Mouse (Mus musculus) intestine, embryonic 14.5 days (tissue): Measurements from ENCODE around the gene Dkk1. TPM values are rescaled to one million over a fixed set of nuclear protein-coding genes. Genes with fewer than 3 reads are reported as not detected.
A peak's percentile ranks its signal among the peaks of the same experiment; 100 is the strongest.

Experiments used
- ATAC-seq: fragments of 200-750 bp; cut with Nextera tagmentation; replicated peaks from 2 replicates; pipeline ENCODE4 v1.8.0; 2017; ENCODE audit warnings: low read depth, moderate number of reproducible peaks, moderate TSS enrichment, moderate library complexity; ENCODE audit not compliant: low FRiP score, low TSS enrichment
- DNase-seq: peaks from one replicate; pipeline ENCODE4 v3.0.0-alpha.2; 2018; ENCODE audit warnings: low spot score
- H3K27ac ChIP-seq: fragments of 300-500 bp; sonication (generic); 2 replicates; pipeline ENCODE4 v1.5.1; 2014; ENCODE audit warnings: low read depth, mild to moderate bottlenecking, control low read depth
- H3K27me3 ChIP-seq: fragments of 300-500 bp; sonication (generic); replicated peaks from 2 replicates; pipeline ENCODE4 v1.6.1; 2014; ENCODE audit warnings: low read length, control low read depth; ENCODE audit not compliant: control insufficient read depth, insufficient read depth
- H3K36me3 ChIP-seq: fragments of 300-500 bp; sonication (generic); 2 replicates; pipeline ENCODE4 v1.6.1; 2014; ENCODE audit warnings: low read length, control low read depth; ENCODE audit not compliant: control insufficient read depth, insufficient read depth
- H3K4me1 ChIP-seq: fragments of 300-500 bp; sonication (generic); replicated peaks from 2 replicates; pipeline ENCODE4 v1.6.1; 2014; ENCODE audit warnings: low read length, control low read depth, mixed read lengths; ENCODE audit not compliant: control insufficient read depth, insufficient read depth
- H3K4me2 ChIP-seq: fragments of 300-500 bp; sonication (generic); 2 replicates; pipeline ENCODE4 v1.6.1; 2014; ENCODE audit warnings: low read length
- H3K4me3 ChIP-seq: fragments of 300-500 bp; sonication (generic); 2 replicates; pipeline ENCODE4 v1.5.1; 2014; ENCODE audit warnings: low read depth, low read length, control low read depth, mixed read lengths
- H3K9ac ChIP-seq: fragments of 300-500 bp; sonication (generic); 2 replicates; pipeline ENCODE4 v1.6.1; 2014; ENCODE audit warnings: mild to moderate bottlenecking, low read length
- H3K9me3 ChIP-seq: fragments of 300-500 bp; sonication (generic); 2 replicates; pipeline ENCODE4 v1.6.1; 2016; ENCODE audit warnings: low read length, control low read depth; ENCODE audit not compliant: control insufficient read depth
- WGBS: fragments of 180-500 bp; shearing (Covaris S2); extraction: QIAGEN DNeasy Blood & Tissue Kit; methylation state at CpG from one replicate; pipeline ENCODE4 v1.1.7; 2014; 5-methylcytosine and 5-hydroxymethylcytosine counted together
- polyA plus RNA-seq: library from polyadenylated mRNA; unstranded; fragments of >200 nt; fragmentation: Nextera tagmentation; extraction: Ambion mirVana; gene quantifications from 2 replicates; pipeline ENCODE4 v1.2.1, GENCODE M21; 2014

The Dkk1 gene
- polyA plus RNA-seq = 0.42 and 0.61 TPM in 2 replicates

DNA sequence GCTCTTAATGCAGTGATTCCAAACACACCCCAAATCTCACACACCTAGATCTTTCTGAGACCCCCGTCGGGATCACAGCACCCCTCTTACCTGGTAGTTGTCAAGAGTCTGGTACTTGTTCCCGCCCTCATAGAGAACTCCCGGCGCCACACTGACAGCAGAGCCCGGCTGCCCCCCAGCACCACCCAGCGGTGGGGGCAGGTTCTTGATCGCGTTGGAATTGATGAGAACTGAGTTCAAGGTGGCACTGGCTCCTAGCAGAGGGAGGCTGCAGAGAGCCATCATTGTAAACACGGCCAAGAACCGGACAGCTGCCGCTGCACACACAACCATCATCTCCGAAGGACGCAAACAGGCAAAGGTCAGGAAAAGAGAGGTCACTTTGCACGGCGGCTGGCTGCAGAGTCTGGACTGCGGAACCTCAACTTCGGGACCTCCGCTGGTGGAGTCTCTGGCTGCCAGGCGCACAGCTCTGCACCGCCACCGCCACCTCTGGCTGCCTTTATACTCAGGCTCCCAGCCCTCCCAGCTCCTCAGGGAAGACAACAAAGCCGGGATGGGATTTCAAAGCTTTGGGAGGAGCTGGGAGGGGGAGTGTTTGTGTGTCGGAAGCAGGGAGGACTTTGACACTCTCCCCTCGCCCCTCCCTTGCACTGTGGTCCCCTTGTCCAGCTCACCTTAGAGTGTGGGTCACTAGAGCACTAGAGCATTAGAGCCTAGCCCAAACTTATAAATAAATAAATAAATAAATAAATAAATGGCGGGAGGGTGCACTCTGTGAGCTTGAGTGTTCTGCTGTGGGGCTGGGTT lies at the start of gene Dkk1:
Dkk1 (minus strand) TSS at position 622 of the 810 bp plus-strand sequence.
- DNase-seq (peak; percentile 77), ATAC-seq (peak; percentile 69; the same call in 1 of the 2 replicates)
- H3K27me3 ChIP-seq = peaks cover 71% of the 10 kb centered on the region
- no peaks in the 10 kb centered on the region for H3K9me3 ChIP-seq
- H3K4me3 ChIP-seq = peak within 1 kb of the TSS; percentile 37
- H3K4me1 ChIP-seq = peaks cover 15% of the 10 kb centered on the region
- H3K9ac ChIP-seq = no peak within 1 kb of the TSS
- peak within 1 kb of the TSS; percentile 56 for H3K4me2 ChIP-seq
- no peaks in the 10 kb centered on the region for H3K36me3 ChIP-seq
- under 1% methylated on average over 26 of the region's 26 CpGs for WGBS
- no peak within 1 kb of the TSS for H3K27ac ChIP-seq

DNA sequence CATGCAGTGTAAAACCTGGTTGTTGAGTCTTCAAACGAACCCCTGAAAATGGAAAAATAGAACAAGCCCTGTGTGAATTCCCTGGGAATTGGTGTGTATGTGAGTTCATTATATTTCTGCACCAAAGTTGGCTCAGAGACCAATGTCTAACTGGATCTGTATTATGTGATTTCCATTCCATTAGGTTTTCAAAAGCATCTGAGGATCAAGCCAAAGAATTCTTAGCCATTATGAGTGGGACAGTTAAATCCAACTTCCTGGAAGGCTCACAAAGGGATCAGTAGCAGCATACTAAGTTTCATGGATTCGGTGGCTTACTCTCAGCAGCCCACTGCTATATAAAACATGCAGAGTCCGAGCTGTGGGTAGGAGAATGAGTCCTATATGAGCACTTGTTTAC lies 36.9 kb upstream of the Dkk1 start:
- no peak for DNase-seq
- H3K36me3 ChIP-seq = no peaks in the 10 kb centered on the region
- H3K9me3 ChIP-seq = no peaks in the 10 kb centered on the region
- 79% methylated on average over 3 of the region's 3 CpGs for WGBS
- no peaks in the 10 kb centered on the region for H3K27me3 ChIP-seq
- H3K4me2 ChIP-seq = no peak overlapping the region
- no peak overlapping the region for H3K4me3 ChIP-seq
- H3K4me1 ChIP-seq = no peaks in the 10 kb centered on the region
- no peak overlapping the region for H3K27ac ChIP-seq
- H3K9ac ChIP-seq = no peak overlapping the region
- no peak for ATAC-seq

DNA sequence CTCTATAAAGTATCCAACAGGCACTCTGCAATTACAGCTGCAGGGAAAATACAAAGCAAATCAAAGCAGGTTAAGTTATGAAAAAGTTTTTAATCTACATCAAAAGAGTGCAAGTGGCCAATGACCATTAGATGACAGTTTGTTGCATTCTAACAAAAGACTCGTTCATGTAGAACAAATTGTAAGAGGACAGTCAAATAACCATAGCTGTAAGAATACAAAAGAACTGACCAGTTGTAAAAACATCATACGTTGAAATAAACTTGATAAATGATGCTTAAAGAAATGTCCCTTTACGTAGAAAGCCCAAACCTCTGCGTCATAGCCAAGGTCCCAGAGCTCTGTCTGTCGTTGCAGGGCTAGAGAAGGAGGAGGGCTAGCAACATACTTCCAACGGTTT lies 15.1 kb upstream of the Dkk1 start:
- Histone ChIP-seq H3K4me1 (no peaks in the 10 kb centered on the region), H3K27me3 (no peaks in the 10 kb centered on the region), H3K4me3 (no peak overlapping the region), H3K9ac (no peak overlapping the region), H3K27ac (no peak overlapping the region), H3K9me3 (0 out of 2 replicates have a peak, but pooled peaks cover 5% of the 10 kb centered on the region), H3K4me2 (no peak overlapping the region), H3K36me3 (no peaks in the 10 kb centered on the region)
- WGBS = 79% methylated on average over 6 of the region's 6 CpGs
- DNase-seq (no peak), ATAC-seq (no peak)

DNA sequence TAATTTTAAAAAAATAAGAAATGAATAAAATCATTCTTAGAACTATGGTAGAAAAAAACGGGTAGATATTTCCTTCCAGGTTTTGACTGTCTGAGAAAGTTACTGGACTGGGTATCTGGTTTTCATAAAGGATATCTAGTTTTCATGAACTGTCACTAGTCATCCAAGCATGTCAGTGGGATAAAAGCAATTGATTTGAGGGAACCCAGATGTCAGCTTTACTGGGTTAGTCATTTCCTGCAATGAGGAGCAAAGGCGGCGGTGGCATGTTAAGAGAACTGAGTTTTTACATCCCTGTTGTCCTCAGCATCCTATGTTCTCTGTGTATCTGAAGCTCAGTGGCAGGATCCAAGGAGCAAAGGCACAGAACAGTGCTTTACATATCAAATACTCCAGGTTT lies 14.4 kb upstream of the Dkk1 start:
- Histone ChIP-seq H3K4me3 (no peak overlapping the region), H3K4me2 (no peak overlapping the region), H3K36me3 (no peaks in the 10 kb centered on the region), H3K4me1 (no peaks in the 10 kb centered on the region), H3K27ac (no peak overlapping the region), H3K9ac (no peak overlapping the region), H3K27me3 (no peaks in the 10 kb centered on the region), H3K9me3 (0 out of 2 replicates have a peak, but pooled peaks cover 5% of the 10 kb centered on the region)
- ATAC-seq = no peak
- WGBS = 61% methylated on average over 3 of the region's 3 CpGs
- DNase-seq = no peak

DNA sequence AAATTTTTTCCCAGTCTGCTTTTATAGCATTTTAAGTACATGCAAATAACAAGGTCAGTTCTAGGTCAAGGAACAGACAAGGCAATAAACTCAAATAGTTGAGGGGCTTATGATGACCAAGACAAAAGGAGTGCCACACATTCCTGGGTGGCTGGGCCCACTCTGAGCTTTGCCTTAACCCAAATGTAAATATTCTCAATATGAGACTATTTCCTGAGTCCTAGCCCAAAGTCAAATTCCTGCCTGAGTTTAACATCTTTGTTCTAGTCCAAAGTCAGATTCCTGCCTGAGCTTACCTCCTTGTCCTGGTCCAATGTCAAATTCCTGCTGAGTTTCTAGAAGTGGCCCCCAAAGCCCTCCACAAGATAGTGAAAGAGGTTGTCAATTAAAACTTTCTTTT lies 8.6 kb upstream of the Dkk1 start:
- no peak for ATAC-seq
- DNase-seq = no peak
- Histone ChIP-seq H3K4me1 (0 out of 2 replicates have a peak, but pooled peaks cover 3% of the 10 kb centered on the region), H3K9ac (no peak overlapping the region), H3K36me3 (no peaks in the 10 kb centered on the region), H3K27me3 (peaks cover 5% of the 10 kb centered on the region; the same call in 1 of the 2 replicates), H3K4me2 (no peak overlapping the region), H3K9me3 (0 out of 2 replicates have a peak, but pooled peaks cover 5% of the 10 kb centered on the region), H3K27ac (no peak overlapping the region), H3K4me3 (no peak overlapping the region)

DNA sequence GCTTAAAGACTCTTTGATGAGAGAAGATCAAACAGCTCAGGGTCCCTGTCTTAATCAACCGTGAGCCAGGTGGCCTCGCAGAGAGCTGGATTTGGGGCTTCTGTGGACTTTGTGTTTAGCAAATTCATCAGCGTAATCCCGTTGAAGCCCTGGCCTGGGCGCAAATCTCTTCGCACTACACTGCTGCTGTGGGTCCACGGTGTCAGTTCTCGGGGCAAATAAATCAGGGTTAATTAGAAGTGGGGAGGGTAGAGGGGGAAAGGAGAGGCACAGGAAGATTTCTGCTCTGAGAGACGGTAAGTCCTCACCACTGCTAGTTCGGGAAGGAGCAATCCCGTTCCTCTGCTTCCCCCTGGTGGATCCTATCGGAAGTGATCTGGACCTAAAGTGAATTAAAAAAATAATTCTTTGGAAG lies 5.0 kb upstream of the Dkk1 start:
- H3K9ac ChIP-seq = 0 out of 2 replicates have a peak overlapping the region, but pooled peaks have one; percentile 16
- H3K4me1 ChIP-seq = peaks cover 9% of the 10 kb centered on the region; the same call in 1 of the 2 replicates
- peak; percentile 62; the same call in 1 of the 2 replicates for ATAC-seq
- peak overlapping the region; percentile 58 for H3K4me2 ChIP-seq
- 0% methylated on average over 12 of the region's 12 CpGs for WGBS
- H3K9me3 ChIP-seq = no peaks in the 10 kb centered on the region
- peaks cover 29% of the 10 kb centered on the region for H3K27me3 ChIP-seq
- no peak overlapping the region for H3K27ac ChIP-seq
- peak; percentile 92 for DNase-seq
- no peaks in the 10 kb centered on the region for H3K36me3 ChIP-seq
- peak overlapping the region; percentile 20 for H3K4me3 ChIP-seq

DNA sequence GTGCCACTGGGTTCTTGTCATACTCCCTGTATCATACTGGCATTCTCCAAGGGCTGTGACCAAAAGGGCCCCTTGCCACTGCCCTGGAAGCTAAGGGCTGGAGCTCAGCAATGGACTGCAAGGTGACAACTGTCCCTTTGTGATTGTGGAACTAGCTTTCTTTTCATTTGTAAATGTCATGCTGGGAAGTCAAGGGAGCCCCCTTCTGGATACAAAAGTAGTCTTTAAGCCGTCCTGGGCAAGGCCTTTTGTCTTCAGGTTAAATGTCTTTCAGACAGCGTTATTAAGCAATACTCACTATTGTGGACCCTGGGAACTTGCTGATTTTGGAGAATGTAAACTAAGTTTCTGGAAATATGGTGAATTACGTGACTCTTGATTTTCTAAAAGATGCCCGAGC lies 4.3 kb upstream of the Dkk1 start:
- no peaks in the 10 kb centered on the region for H3K9me3 ChIP-seq
- DNase-seq = no peak
- H3K4me3 ChIP-seq = no peak overlapping the region
- H3K27me3 ChIP-seq = peaks cover 36% of the 10 kb centered on the region
- ATAC-seq = no peak
- peaks cover 17% of the 10 kb centered on the region for H3K4me1 ChIP-seq
- no peaks in the 10 kb centered on the region for H3K36me3 ChIP-seq
- H3K9ac ChIP-seq = no peak overlapping the region
- whole genome bisulfite sequencing = 25% methylated on average over 4 of the region's 4 CpGs
- H3K27ac ChIP-seq = no peak overlapping the region
- no peak overlapping the region for H3K4me2 ChIP-seq

DNA sequence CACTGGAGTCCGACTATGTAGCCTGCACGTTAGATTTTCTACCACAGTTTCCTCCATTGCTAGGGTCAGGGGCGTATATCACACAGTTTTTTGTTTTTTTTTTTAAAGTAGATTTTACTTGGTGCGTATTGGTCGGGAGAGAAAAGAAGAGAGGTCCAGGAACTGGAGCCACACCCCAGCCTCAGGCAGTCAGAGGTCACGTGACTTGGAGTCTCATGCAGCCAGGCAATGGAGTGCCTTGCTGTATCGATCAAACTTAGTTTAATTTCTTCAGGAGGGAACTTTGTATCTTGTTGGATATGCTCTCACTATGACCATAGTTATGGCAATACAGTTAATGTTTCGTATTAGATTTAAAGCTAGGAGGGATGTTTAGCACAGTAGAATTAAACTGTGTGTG lies 2.8 kb upstream of the Dkk1 start:
- H3K4me3 ChIP-seq = no peak overlapping the region
- DNase-seq (no peak), ATAC-seq (no peak)
- no peak overlapping the region for H3K27ac ChIP-seq
- no peaks in the 10 kb centered on the region for H3K9me3 ChIP-seq
- H3K36me3 ChIP-seq = no peaks in the 10 kb centered on the region
- peaks cover 51% of the 10 kb centered on the region for H3K27me3 ChIP-seq
- no peak overlapping the region for H3K9ac ChIP-seq
- WGBS = 68% methylated on average over 8 of the region's 8 CpGs
- H3K4me1 ChIP-seq = peaks cover 17% of the 10 kb centered on the region
- H3K4me2 ChIP-seq = no peak overlapping the region
